Mouse (Mus musculus) ZHBTc4 (cell line): ENCODE measurements around the gene Madcam1.
A peak's percentile ranks its signal among the peaks of the same experiment; 100 is the strongest.

ENCODE experiments used
- DNase-seq: peaks from one replicate; pipeline ENCODE4 v3.0.0-alpha.2; 2011; ENCODE audit warnings: low read depth, low spot score

Madcam1 gene

DNA sequence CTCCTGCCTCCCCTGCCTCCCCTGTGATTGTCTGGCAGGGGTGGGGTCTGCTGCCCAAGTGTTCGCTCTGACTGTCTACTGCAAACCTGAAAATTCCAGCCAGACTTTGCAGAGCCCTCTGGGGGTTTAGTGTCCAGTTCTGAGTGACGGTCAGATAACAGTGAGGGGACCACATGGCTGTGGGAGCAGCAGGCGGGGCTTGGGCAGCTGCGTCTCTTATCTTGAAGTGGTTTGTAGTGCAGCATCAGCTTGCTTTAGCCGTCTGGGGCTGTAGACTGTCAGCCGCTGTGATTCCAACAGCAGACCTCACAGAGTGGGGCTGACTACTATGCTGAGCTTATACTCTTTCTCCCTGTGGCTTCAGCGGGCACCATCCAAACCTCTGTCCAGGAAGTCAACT, 44.9 kb downstream of the Madcam1 start:
- DNase-seq = no peak

DNA sequence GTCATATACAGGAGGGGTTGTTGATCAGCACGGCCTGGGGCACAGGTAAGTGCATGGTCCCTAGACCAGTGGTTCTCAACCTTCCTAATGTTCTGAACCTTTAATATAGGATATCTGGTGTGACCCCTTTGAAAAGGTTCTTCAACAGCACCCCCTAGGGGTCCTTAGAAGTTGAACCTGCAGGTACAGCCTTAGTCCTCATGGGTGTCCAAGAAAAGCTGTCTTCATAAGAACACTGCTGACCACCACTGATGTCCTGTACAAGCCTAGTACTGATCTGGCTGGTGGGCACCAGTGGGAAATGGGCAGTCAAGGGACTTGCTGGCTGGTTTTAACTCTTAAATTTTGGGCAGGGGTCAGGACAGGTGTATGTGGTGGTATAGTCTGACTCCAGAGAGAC, 47.7 kb downstream of the Madcam1 start:
- DNase-seq = peak; percentile 70

DNA sequence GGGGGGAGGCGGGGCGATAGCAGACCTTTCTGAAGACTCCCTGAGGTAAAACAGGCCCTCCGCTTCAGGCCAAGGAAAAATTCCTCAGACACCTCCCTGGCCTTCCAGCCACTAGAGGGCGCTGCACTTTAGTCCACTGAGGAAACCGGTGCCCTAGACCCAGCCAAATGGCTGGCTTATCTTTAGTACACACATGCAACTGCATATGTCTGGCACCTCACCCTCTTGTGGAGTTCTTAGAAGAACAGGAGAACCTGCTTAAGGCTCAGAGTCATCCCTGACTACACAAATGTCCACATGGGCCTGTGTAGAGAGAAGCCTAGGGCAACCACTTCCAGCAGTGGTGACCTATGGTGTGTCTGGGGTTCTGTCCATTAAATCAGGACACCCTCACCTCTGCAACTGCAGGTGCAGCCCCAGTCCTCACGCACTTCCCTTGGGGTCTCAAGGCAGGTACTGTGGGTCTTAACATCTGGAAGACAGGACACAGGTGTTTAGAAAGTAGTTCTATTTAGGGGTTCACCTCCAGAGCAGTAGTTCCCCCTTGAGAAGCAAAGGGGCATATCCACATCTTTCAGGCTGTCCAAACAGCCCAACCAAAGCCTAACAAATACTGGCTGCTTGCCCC, 48.3 kb downstream of the Madcam1 start:
- DNase-seq = peak; percentile 92

DNA sequence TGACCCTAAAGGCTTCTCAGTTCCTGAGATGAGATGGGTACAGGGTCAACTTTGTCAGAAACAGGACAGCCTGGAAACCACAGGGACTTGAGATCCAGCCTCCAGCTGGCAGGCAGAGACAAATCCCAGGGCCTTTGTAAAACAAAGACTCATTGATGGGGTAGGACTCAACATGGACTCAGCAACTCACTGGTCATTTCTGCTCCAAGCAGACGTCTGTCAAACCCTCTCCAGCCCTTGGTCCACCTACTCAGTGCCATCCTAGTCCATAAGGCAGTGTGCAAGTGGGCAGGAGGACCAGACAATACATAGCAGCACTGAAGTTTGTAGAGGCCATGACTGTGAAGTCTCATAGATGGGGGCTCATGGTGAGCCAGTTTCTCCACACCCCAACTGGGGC, 48.8 kb downstream of the Madcam1 start:
- no peak for DNase-seq

DNA sequence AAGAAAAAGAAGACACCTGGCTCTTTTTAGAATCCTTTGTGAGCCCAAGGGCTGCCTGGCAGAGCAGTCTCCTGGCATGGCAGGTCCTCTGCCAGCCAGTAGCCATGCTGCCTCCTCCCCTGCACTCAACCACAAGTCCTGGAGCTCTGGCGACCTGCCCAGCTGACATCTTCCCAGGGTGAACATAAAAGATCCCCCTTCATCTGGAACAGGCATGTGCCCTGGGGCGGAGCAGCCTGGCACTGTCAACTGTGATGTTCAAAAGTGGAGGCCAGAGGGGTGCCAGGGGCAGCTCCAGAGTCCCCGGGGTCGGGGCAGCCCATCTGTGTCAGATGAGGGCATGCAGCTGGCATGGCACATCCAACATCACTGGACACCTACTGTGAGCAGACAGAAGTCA, 50.6 kb downstream of the Madcam1 start:
- DNase-seq = no peak

DNA sequence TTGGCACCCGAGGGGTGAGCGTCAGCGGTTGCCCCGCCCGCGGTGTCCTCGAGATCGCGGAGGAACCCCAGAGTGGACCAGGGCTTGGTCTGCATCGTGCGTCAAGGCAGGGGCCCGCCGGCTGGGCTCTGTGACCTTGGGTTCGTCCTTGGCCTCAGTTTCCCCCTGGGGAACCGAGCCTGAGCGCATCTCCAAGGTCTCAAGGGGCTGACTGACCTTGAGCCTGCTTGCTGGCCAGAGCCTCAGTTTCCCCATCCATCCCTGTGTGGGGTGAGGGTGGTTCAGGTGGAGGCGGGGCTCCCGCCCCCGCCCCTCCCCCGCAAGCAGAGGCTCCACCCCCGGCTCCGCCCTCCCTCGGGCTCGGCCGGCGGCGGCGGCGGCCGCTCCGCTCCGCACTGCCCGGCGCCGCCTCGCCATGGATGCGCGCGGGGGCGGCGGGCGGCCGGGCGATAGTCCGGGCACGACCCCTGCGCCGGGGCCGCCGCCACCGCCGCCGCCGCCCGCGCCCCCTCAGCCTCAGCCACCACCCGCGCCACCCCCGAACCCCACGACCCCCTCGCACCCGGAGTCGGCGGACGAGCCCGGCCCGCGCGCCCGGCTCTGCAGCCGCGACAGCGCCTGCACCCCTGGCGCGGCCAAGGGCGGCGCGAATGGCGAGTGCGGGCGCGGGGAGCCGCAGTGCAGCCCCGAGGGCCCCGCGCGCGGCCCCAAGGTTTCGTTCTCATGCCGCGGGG, 52.1 kb downstream of the Madcam1 start, which contains the start of gene Hcn2:
Gene Hcn2, plus strand, starts transcription at position 381 of the 734 bp plus-strand sequence.
- no peak for DNase-seq

DNA sequence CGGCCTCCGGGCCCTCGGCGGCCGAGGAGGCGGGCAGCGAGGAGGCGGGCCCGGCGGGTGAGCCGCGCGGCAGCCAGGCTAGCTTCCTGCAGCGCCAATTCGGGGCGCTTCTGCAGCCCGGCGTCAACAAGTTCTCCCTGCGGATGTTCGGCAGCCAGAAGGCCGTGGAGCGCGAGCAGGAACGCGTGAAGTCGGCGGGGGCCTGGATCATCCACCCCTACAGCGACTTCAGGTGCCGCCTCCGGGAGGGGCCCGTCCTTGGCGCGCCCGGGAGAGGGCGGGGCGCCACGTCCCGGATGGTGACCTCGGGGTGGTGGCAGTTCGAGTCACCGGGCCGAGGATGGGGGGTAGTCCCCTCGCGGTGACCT, 52.6 kb downstream of the Madcam1 start:
- peak; percentile 50 for DNase-seq

DNA sequence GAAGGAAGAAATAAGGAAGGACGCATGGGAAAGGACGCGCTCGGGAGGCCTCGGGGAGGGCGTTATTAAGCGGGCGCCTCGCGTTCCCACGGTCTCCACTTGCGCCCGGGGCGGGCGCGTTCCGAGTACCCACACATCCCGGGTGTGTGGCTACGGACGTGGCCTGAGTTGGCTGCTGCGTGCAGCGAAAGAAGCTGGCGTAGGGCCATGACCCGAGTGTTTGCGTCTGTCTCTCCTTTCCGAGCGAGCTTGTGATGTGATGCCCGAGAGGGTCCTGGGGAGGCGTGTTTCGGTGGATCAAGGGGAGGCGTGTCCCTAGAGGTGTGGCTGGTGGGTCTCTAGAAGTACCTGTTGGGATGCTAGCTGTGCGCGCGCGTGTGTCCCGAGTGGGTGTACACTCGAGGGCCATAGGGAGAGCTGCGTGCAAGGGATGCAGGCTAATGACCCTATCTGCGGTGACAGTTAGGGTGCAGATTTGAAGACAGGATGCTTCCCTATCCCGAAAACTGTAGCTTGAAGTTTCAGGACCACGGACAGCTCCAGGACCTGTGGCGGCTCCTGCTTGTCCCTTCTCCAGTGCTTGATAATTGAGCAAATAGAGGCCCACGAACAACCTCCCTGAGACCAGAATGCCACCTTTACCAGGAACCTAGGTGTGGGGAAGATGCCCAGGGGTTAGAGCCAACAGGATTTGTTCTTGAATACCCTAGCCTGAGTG, 53.4 kb downstream of the Madcam1 start:
- DNase-seq = peak; percentile 86
